Mouse (Mus musculus) embryo, embryonic 11 days (tissue): ENCODE measurements at regions not wholly inside any gene's neighbourhood (a gene's known extent, or its start where the extent isn't known, plus 50 kb on each side); places are given as distances from the start of the nearest gene placed in this dataset.

ENCODE experiments used
- DNase-seq: peaks from one replicate; pipeline ENCODE4 v3.0.0-alpha.2; 2015

GRCm38 (mm10) chrX:17026161-17026829 is 114.7 kb upstream of the Ndp start:
- no peak for DNase-seq

GRCm38 (mm10) chrX:17017823-17018222 is 106.2 kb upstream of the Ndp start:
- DNase-seq: no peak

- DNase-seq: no peak
Measured at GRCm38 (mm10) chrX:17009188-17009587, 97.6 kb upstream of the Ndp start.

- DNase-seq: peak; percentile 30
Measured at GRCm38 (mm10) chrX:16998578-16998977, 87.0 kb upstream of the Ndp start.
